Mouse (Mus musculus): ENCODE measurements around the gene Nrap.

DNA sequence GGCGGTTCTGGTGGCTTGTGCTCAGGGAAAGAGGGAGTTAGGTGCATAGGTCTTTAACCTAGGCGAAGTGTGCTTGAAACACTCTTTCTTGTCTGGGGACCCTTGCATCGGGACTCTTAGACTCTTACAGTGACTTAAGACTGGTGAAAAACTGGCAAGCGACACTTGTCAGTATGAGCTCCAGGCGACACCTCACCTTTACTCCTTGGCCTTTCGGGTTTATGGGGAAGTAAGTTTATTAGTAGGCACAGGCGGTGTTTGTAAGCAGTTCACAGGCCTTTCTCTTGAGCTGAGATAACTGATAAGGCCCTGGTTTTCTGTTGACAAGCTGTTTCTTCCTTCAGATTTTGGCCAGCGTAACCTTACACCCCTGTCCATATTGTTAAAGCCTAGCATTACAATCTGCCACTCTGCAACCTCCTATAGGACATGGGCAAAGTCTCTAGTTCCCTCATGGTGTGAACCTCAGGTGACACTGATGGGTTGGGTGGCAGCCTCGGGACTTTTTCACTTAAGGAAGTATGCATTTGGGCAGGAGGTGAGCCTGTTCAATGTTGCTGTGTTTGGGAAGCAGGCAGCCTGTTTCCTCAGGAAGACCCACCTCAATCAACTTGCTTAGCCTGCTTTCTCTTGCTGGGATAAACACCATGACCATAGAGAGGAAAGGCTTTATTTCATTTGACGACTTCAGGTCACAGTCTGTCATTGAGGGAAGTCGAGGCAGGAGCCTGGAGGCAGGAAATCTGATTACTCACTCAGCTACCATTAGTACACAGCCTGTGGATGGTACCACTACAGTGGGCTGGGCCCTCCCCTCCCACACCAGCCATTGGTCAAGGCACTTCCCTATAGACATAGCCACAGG lies 8.1 kb upstream of the Nrap start:
- no peak for TF ChIP-seq ZNF384 (IDR thresholded peaks at IDR 0.05; ENCODE audit: low read depth, low read length)
- no peak for TF ChIP-seq CTCF (IDR thresholded peaks at IDR 0.05 in 2 of 3, conservative IDR thresholded peaks at IDR 0.05 in 1 of 3; ENCODE audit: control insufficient read depth in 1 of 3, insufficient read depth in 1 of 3, low read depth in 2 of 3, low read length in 3 of 3, poor library complexity in 1 of 3, severe bottlenecking in 1 of 3)
- no peak for TF ChIP-seq USF1 (IDR thresholded peaks at IDR 0.05; ENCODE audit: low read depth, low read length)
- TF ChIP-seq EP300 (IDR thresholded peaks at IDR 0.05; ENCODE audit: low read depth in 1 of 2, low read length in 2 of 2) = no peak; a peak in 1 of 4 replicates
- TF ChIP-seq USF2 (IDR thresholded peaks at IDR 0.05; ENCODE audit: borderline replicate concordance in 1 of 2, insufficient read depth in 1 of 2, low read depth in 1 of 2, low read length in 2 of 2) = no peak
- no peak for TF ChIP-seq MYC (IDR thresholded peaks at IDR 0.05; ENCODE audit: low read depth, low read length)
- TF ChIP-seq MAFK (IDR thresholded peaks at IDR 0.05; ENCODE audit: borderline replicate concordance, low read depth, low read length) = no peak
